Mouse (Mus musculus) midbrain, postnatal 0 days (tissue): ENCODE data around the gene Ptp4a2. TPM values are rescaled to one million over a fixed set of nuclear protein-coding genes. Genes with fewer than 3 reads are reported as not detected.

Source experiments
- ATAC-seq: fragments of 200-750 bp; cut with Nextera tagmentation; 2 replicates; pipeline ENCODE4 v1.8.0; 2017; ENCODE audit warnings: moderate number of reproducible peaks, mild to moderate bottlenecking, moderate TSS enrichment, moderate library complexity; ENCODE audit not compliant: low FRiP score
- DNase-seq: peaks from one replicate; pipeline ENCODE4 v3.0.0-alpha.2; 2015; ENCODE audit warnings: low spot score
- H3K27ac ChIP-seq: fragments of 300-500 bp; sonication (generic); 2 replicates; pipeline ENCODE4 v1.5.1; 2014; ENCODE audit warnings: low read depth, mild to moderate bottlenecking, low read length, mixed read lengths
- H3K27me3 ChIP-seq: fragments of 300-500 bp; sonication (generic); 2 replicates; pipeline ENCODE4 v1.6.1; 2014; ENCODE audit warnings: low read length, control low read depth, mixed read lengths; ENCODE audit not compliant: insufficient read depth
- H3K36me3 ChIP-seq: fragments of 300-500 bp; sonication (generic); 2 replicates; pipeline ENCODE4 v1.6.1; 2014; ENCODE audit warnings: low read length, control low read depth, mixed read lengths; ENCODE audit not compliant: insufficient read depth
- H3K4me1 ChIP-seq: fragments of 300-500 bp; sonication (generic); 2 replicates; pipeline ENCODE4 v1.6.1; 2014; ENCODE audit warnings: mild to moderate bottlenecking, control low read depth, antibody characterized with exemption, low read length, mixed read lengths; ENCODE audit not compliant: insufficient read depth
- H3K4me2 ChIP-seq: fragments of 300-500 bp; sonication (generic); 2 replicates; pipeline ENCODE4 v1.6.1; 2014; ENCODE audit warnings: low read depth, mild to moderate bottlenecking, low read length, mixed read lengths; ENCODE audit not compliant: poor library complexity, severe bottlenecking
- H3K4me3 ChIP-seq: fragments of 300-500 bp; sonication (generic); 2 replicates; pipeline ENCODE4 v1.5.1; 2014; ENCODE audit warnings: low read depth, mild to moderate bottlenecking, low read length, moderate library complexity
- H3K9ac ChIP-seq: fragments of 300-500 bp; sonication (generic); replicated peaks from 2 replicates; pipeline ENCODE4 v1.6.1; 2014; ENCODE audit warnings: mild to moderate bottlenecking, low read length, moderate library complexity, mixed read lengths; ENCODE audit not compliant: poor library complexity, severe bottlenecking
- H3K9me3 ChIP-seq: fragments of 300-500 bp; sonication (generic); 2 replicates; pipeline ENCODE4 v1.6.1; 2016; ENCODE audit warnings: low read length, control low read depth
- CTCF ChIP-seq: IDR thresholded peaks from 2 replicates; pipeline ENCODE4 v1.5.1; 2016; ENCODE audit warnings: antibody characterized with exemption, mild to moderate bottlenecking
- WGBS: fragments of 180-500 bp; shearing (Covaris S2); extraction: QIAGEN DNeasy Blood & Tissue Kit; methylation state at CpG from one replicate; pipeline ENCODE4 v1.1.7; 2014; 5-methylcytosine and 5-hydroxymethylcytosine counted together
- polyA plus RNA-seq: library from polyadenylated mRNA; unstranded; fragments of >200 nt; fragmentation: Nextera tagmentation; extraction: Ambion mirVana; gene quantifications from 2 replicates; pipeline ENCODE4 v1.2.1, GENCODE M21; 2015
- total RNA-seq: library from RNA; depleted of rRNA; stranded (reverse); fragments of >200 nt; gene quantifications from 2 replicates; pipeline ENCODE4 v1.2.3, GENCODE M21; 2014

Gene Ptp4a2
- total and polyA plus RNA-seq, 2 experiments from 2014 or later = 94.0 to 245 TPM

- Histone ChIP-seq H3K9ac (no peak overlapping the region), H3K27me3 (no peaks in the 10 kb centered on the region), H3K4me1 (peaks cover 16% of the 10 kb centered on the region; the same call in 1 of the 2 replicates), H3K27ac (no peak overlapping the region), H3K36me3 (no peaks in the 10 kb centered on the region), H3K4me3 (no peak overlapping the region), H3K4me2 (no peak overlapping the region), H3K9me3 (no peaks in the 10 kb centered on the region)
- WGBS = 89% methylated on average over 7 of the region's 7 CpGs
- TF ChIP-seq CTCF = no peak
- DNase-seq = no peak
- ATAC-seq = no peak
Measured at GRCm38 (mm10) chr4:129792666-129793202, 18.3 kb upstream of the Ptp4a2 start.

- no peaks in the 10 kb centered on the region for H3K27me3 ChIP-seq
- no peak overlapping the region for H3K9ac ChIP-seq
- no peak overlapping the region for H3K4me2 ChIP-seq
- 73% methylated on average over 5 of the region's 5 CpGs for WGBS
- H3K9me3 ChIP-seq = no peaks in the 10 kb centered on the region
- no peaks in the 10 kb centered on the region for H3K36me3 ChIP-seq
- no peak overlapping the region for H3K4me3 ChIP-seq
- no peak for TF ChIP-seq CTCF
- no peak for ATAC-seq
- H3K4me1 ChIP-seq = peaks cover 16% of the 10 kb centered on the region; the same call in 1 of the 2 replicates
- H3K27ac ChIP-seq = no peak overlapping the region
- no peak for DNase-seq
Measured at GRCm38 (mm10) chr4:129793713-129794329, 17.2 kb upstream of the Ptp4a2 start.

DNA sequence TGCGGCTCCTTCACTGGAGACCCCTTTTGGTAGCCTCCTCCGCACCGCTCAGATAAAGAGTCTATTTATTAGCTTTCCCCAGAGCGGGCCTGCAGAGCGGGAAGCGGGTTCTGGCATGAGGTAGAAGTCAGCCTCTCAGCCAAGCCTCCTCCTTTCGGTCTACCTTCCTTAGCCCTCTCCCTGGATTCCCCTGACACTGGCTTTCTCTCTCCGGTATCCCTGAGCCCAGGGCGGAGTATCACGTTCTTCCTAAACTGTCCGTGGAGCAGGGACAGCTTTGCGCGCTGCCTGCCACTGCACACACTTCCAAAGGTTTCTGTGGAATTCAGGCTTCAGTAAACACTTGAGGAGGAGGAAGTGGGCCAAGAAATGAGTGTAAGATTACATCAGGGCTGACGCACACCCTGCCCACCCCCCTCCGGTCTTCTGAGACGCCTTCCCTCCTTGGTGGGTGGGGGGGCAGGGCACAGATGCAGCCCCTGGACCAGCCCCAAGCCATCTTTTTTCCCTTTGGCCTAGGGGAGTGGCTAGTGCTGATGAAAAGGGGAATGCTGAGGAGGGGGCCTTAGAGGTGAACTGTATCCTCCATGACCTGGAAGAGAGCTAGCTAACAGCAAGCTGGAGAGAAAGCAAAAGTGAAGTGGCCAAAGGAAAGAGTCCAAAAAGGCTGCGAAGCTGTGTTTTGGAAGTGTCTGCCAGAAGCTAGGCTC is 15.7 kb upstream of the Ptp4a2 start:
- Histone ChIP-seq H3K27me3 (no peaks in the 10 kb centered on the region), H3K4me3 (no peak overlapping the region), H3K36me3 (no peaks in the 10 kb centered on the region), H3K9ac (0 out of 2 replicates have a peak overlapping the region, but pooled peaks have one; percentile 19), H3K27ac (peak overlapping the region; percentile 47; the same call in 1 of the 2 replicates), H3K4me2 (peak overlapping the region; percentile 12; the same call in 1 of the 2 replicates), H3K9me3 (no peaks in the 10 kb centered on the region), H3K4me1 (peaks cover 16% of the 10 kb centered on the region; the same call in 1 of the 2 replicates)
- WGBS = 14% methylated on average over 17 of the region's 17 CpGs
- DNase-seq (peak; percentile 46), ATAC-seq (no peak)
- no peak for TF ChIP-seq CTCF

DNA sequence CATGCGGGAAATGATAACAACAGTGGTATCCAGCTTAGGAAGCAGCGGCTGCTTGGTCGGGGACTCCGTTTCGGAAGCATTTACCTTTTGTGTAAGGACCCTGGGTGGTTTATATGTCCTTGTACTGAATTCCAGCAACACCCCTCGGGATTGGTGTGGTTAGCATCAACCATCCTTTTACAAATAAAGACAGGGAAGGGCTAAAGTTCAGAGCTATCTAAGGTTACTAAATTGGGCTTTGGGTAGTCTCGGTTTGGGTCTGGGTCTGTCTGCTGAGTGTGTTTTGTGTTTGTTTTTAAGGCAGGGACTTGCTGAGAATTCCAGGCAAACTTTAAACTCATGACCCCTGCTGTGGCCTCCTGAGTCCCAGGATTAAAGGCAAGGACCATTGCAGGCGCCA is 15.2 kb upstream of the Ptp4a2 start:
- ATAC-seq = no peak
- H3K9ac ChIP-seq = no peak overlapping the region
- H3K9me3 ChIP-seq = no peaks in the 10 kb centered on the region
- peaks cover 16% of the 10 kb centered on the region; the same call in 1 of the 2 replicates for H3K4me1 ChIP-seq
- H3K36me3 ChIP-seq = no peaks in the 10 kb centered on the region
- no peak overlapping the region for H3K27ac ChIP-seq
- no peak for DNase-seq
- 36% methylated on average over 8 of the region's 8 CpGs for WGBS
- H3K27me3 ChIP-seq = no peaks in the 10 kb centered on the region
- no peak overlapping the region for H3K4me3 ChIP-seq
- no peak for TF ChIP-seq CTCF
- no peak overlapping the region for H3K4me2 ChIP-seq

- TF ChIP-seq CTCF = no peak
- DNase-seq (no peak), ATAC-seq (no peak)
- 38% methylated on average over 5 of the region's 5 CpGs for WGBS
- H3K36me3 ChIP-seq = no peaks in the 10 kb centered on the region
- no peak overlapping the region for H3K4me2 ChIP-seq
- no peak overlapping the region for H3K27ac ChIP-seq
- peaks cover 6% of the 10 kb centered on the region; the same call in 1 of the 2 replicates for H3K4me1 ChIP-seq
- H3K9ac ChIP-seq = no peak overlapping the region
- H3K4me3 ChIP-seq = no peak overlapping the region
- no peaks in the 10 kb centered on the region for H3K27me3 ChIP-seq
- no peaks in the 10 kb centered on the region for H3K9me3 ChIP-seq
Measured at GRCm38 (mm10) chr4:129797985-129798384, 13.0 kb upstream of the Ptp4a2 start.

- Histone ChIP-seq H3K4me1 (no peaks in the 10 kb centered on the region), H3K4me2 (no peak overlapping the region), H3K27me3 (no peaks in the 10 kb centered on the region), H3K27ac (no peak overlapping the region), H3K4me3 (no peak overlapping the region), H3K9ac (no peak overlapping the region), H3K9me3 (no peaks in the 10 kb centered on the region), H3K36me3 (no peaks in the 10 kb centered on the region)
- 75% methylated on average over 1 of the region's 1 CpGs for WGBS
- ATAC-seq (no peak), DNase-seq (no peak)
- TF ChIP-seq CTCF = no peak
Measured at GRCm38 (mm10) chr4:129803368-129803767, 7.7 kb upstream of the Ptp4a2 start.
